Mouse (Mus musculus): Measurements from ENCODE around the gene Uncx.
A peak's percentile ranks its signal among the peaks of the same experiment; 100 is the strongest.

Gene Uncx

GRCm38 (mm10) chr5:139545221-139545620 lies 1.9 kb downstream of the Uncx start:
- Histone ChIP-seq H3K4me3 (replicated peaks; ENCODE audit: low read length) (no peak overlapping the region), H3K36me3 (ENCODE audit: insufficient read depth, low read length) (no peaks in the 10 kb centered on the region), H3K4me1 (replicated peaks; ENCODE audit: low read depth, low read length) (peaks cover 42% of the 10 kb centered on the region), H3K9me3 (ENCODE audit: low read length) (no peaks in the 10 kb centered on the region), H3K27me3 (ENCODE audit: insufficient read depth, low read length) (peaks cover 97% of the 10 kb centered on the region)
- TF ChIP-seq POU5F1 (IDR thresholded peaks at IDR 0.05; ENCODE audit: borderline replicate concordance, low read length) (no peak), CTCF (conservative IDR thresholded peaks at IDR 0.05; ENCODE audit: low read length) (no peak), NANOG (IDR thresholded peaks at IDR 0.05; ENCODE audit: borderline replicate concordance, low read length) (no peak)

DNA sequence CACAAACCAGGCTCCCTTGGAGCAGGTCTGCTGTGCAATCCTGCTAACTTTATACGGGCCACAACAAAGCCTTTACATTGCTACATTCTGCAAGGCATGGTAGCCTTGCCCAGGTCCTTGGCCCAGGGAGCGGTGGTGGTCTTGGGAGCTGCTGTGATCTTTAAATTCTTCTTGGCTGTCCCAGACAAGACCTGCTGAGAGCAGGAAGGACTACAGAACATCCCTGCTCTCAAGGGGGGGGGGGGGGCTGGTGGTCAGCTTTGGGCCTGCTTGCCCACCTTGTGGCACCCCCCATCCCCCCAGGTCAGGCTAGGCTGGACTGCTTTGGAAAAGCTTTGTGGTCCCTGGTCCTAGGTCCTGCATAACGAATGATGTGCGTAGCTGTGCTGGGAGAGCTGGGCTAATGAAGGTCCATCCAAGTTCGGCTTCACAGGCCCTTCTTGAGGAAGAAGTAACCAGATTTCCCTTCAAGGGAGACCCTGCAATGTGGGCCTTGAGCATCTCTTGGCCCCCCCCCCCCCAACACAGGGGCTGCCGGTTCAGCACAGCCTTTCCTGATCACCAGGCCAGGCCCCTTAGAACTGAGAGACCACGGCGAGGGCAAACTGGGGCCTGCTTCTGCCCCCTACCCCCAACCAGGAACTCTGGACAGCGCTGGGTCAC lies 2.5 kb downstream of the Uncx start:
- Histone ChIP-seq H3K4me3 (replicated peaks; ENCODE audit: low read length) (0 out of 2 replicates have a peak overlapping the region, but pooled peaks have one; percentile 46), H3K4me1 (replicated peaks; ENCODE audit: low read depth, low read length) (peaks cover 38% of the 10 kb centered on the region), H3K9me3 (ENCODE audit: low read length) (no peaks in the 10 kb centered on the region), H3K27me3 (ENCODE audit: insufficient read depth, low read length) (peaks cover 97% of the 10 kb centered on the region), H3K36me3 (ENCODE audit: insufficient read depth, low read length) (no peaks in the 10 kb centered on the region)
- TF ChIP-seq NANOG (IDR thresholded peaks at IDR 0.05; ENCODE audit: borderline replicate concordance, low read length) = no peak
- TF ChIP-seq POU5F1 (IDR thresholded peaks at IDR 0.05; ENCODE audit: borderline replicate concordance, low read length) = no peak
- no peak for TF ChIP-seq CTCF (conservative IDR thresholded peaks at IDR 0.05; ENCODE audit: low read length)

DNA sequence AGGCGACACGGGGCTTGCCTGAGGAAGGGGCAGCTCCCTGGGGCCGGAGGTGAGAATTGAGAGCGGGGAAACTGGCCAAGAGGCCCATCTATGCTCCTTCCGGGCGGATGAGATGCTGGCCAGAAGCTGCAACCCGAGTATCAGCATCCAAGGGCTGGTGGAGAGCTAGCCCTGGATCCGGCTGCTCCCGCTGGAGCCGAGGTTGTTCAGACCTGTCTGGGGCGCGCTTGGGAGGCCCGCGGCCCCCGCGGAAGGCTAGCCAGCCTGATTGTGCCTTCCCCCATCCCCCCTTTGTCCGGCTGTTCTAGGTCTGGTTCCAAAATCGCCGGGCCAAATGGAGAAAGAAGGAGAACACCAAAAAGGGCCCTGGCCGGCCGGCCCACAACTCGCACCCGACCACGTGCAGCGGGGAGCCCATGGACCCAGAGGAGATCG lies 3.1 kb downstream of the Uncx start:
- Histone ChIP-seq H3K36me3 (ENCODE audit: insufficient read depth, low read length) (no peaks in the 10 kb centered on the region), H3K9me3 (ENCODE audit: low read length) (no peaks in the 10 kb centered on the region), H3K4me3 (replicated peaks; ENCODE audit: low read length) (peak overlapping the region; percentile 46; the same call in 1 of the 2 replicates), H3K4me1 (replicated peaks; ENCODE audit: low read depth, low read length) (peaks cover 37% of the 10 kb centered on the region), H3K27me3 (ENCODE audit: insufficient read depth, low read length) (peaks cover 97% of the 10 kb centered on the region)
- TF ChIP-seq CTCF (conservative IDR thresholded peaks at IDR 0.05; ENCODE audit: low read length) (no peak), POU5F1 (IDR thresholded peaks at IDR 0.05; ENCODE audit: borderline replicate concordance, low read length) (no peak), NANOG (IDR thresholded peaks at IDR 0.05; ENCODE audit: borderline replicate concordance, low read length) (no peak)

GRCm38 (mm10) chr5:139546771-139547420 lies 3.6 kb downstream of the Uncx start:
- no peaks in the 10 kb centered on the region for H3K9me3 ChIP-seq (ENCODE audit: low read length)
- H3K4me3 ChIP-seq (replicated peaks; ENCODE audit: low read length) = peak overlapping the region; percentile 46
- TF ChIP-seq POU5F1 (IDR thresholded peaks at IDR 0.05; ENCODE audit: borderline replicate concordance, low read length) (no peak), NANOG (IDR thresholded peaks at IDR 0.05; ENCODE audit: borderline replicate concordance, low read length) (no peak), CTCF (conservative IDR thresholded peaks at IDR 0.05; ENCODE audit: low read length) (no peak)
- H3K36me3 ChIP-seq (ENCODE audit: insufficient read depth, low read length) = no peaks in the 10 kb centered on the region
- peaks cover 35% of the 10 kb centered on the region for H3K4me1 ChIP-seq (replicated peaks; ENCODE audit: low read depth, low read length)
- peaks cover 96% of the 10 kb centered on the region for H3K27me3 ChIP-seq (ENCODE audit: insufficient read depth, low read length)

GRCm38 (mm10) chr5:139547421-139547931 lies 4.2 kb downstream of the Uncx start:
- H3K36me3 ChIP-seq (ENCODE audit: insufficient read depth, low read length) = no peaks in the 10 kb centered on the region
- H3K4me3 ChIP-seq (replicated peaks; ENCODE audit: low read length) = peak overlapping the region; percentile 46; the same call in 1 of the 2 replicates
- H3K27me3 ChIP-seq (ENCODE audit: insufficient read depth, low read length) = peaks cover 97% of the 10 kb centered on the region
- no peaks in the 10 kb centered on the region for H3K9me3 ChIP-seq (ENCODE audit: low read length)
- peaks cover 41% of the 10 kb centered on the region for H3K4me1 ChIP-seq (replicated peaks; ENCODE audit: low read depth, low read length)
- TF ChIP-seq POU5F1 (IDR thresholded peaks at IDR 0.05; ENCODE audit: borderline replicate concordance, low read length) = no peak
- no peak for TF ChIP-seq CTCF (conservative IDR thresholded peaks at IDR 0.05; ENCODE audit: low read length)
- no peak for TF ChIP-seq NANOG (IDR thresholded peaks at IDR 0.05; ENCODE audit: borderline replicate concordance, low read length)

DNA sequence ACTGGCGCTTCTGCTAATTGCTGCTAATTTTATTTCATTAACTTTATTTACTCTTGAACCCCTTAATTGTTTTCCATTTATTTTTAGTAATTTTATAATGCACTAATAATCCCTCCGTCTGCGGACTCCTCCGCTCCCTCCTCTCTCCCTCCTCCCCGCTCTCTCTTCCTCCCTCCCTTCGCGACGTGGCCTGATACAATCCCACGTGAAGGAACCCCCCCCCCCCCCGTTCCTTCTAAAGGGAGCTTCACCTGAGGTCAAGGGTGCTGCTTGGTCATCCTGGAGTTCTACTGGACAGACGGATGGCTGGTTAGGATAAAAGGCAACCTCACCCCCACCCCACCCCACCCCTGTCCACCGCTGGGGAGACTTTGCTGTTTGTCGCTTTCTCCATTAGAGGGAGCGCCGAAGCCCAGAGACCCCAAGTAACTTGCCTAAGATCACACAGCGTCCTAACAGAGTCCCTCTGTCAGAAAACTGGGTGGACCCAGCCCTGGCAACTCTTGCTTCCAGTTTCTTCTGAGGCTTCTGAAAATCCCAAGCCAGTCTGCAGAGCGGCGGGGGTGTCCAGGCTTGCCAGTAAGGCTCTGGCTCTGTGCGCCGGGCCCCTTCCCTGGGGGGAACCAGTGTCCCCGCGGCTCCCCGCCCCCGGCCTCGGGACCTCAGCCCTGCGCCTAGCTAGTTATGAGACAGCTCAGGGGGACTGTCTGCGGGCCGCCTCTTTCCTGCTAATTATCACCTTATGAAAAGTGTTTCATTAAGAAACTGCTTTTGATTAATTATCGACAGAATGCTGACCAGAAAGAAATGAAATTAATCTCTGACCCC lies 10.4 kb downstream of the Uncx start:
- Histone ChIP-seq H3K4me1 (replicated peaks; ENCODE audit: low read depth, low read length) (peaks cover 64% of the 10 kb centered on the region), H3K27me3 (ENCODE audit: insufficient read depth, low read length) (peaks cover 97% of the 10 kb centered on the region), H3K4me3 (replicated peaks; ENCODE audit: low read length) (peak overlapping the region; percentile 32; the same call in 1 of the 2 replicates), H3K36me3 (ENCODE audit: insufficient read depth, low read length) (no peaks in the 10 kb centered on the region), H3K9me3 (ENCODE audit: low read length) (peaks cover 4% of the 10 kb centered on the region; the same call in 1 of the 2 replicates)
- TF ChIP-seq POU5F1 (IDR thresholded peaks at IDR 0.05; ENCODE audit: borderline replicate concordance, low read length) = no peak
- TF ChIP-seq CTCF (conservative IDR thresholded peaks at IDR 0.05; ENCODE audit: low read length) = no peak
- no peak for TF ChIP-seq NANOG (IDR thresholded peaks at IDR 0.05; ENCODE audit: borderline replicate concordance, low read length)

- peaks cover 96% of the 10 kb centered on the region for H3K27me3 ChIP-seq (ENCODE audit: insufficient read depth, low read length)
- H3K4me3 ChIP-seq (replicated peaks; ENCODE audit: low read length) = no peak overlapping the region
- no peaks in the 10 kb centered on the region for H3K36me3 ChIP-seq (ENCODE audit: insufficient read depth, low read length)
- TF ChIP-seq CTCF (conservative IDR thresholded peaks at IDR 0.05; ENCODE audit: low read length) (no peak), NANOG (IDR thresholded peaks at IDR 0.05; ENCODE audit: borderline replicate concordance, low read length) (no peak), POU5F1 (IDR thresholded peaks at IDR 0.05; ENCODE audit: borderline replicate concordance, low read length) (no peak)
- H3K4me1 ChIP-seq (replicated peaks; ENCODE audit: low read depth, low read length) = peaks cover 69% of the 10 kb centered on the region
- peaks cover 4% of the 10 kb centered on the region; the same call in 1 of the 2 replicates for H3K9me3 ChIP-seq (ENCODE audit: low read length)
Measured at GRCm38 (mm10) chr5:139554478-139555335, 11.4 kb downstream of the Uncx start.

Data from E14TG2a.4 (cell line).